In the genomic region with DNA sequence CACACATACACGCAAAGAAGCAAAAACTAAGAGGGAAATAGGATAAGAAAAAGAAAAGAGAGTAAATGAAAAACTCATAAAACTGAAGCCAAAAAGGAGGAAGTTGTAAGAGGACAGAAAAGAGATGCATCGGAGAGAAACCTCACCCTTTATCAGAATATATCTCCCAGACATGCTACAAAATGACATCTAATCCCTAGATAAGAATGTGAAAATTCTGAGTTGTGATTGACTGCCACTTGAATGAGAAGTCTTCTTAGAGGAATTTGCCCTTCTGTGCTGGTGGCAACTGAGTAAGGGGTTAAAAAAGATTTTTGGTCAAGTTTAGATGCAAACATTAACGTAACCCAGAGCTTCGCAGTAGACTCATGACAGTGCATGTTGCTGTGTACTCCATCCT, we compare ENCODE assay signal across 17 mouse cellular contexts.
"Had no signal": no experiment of that assay in that cellular context is flagged by ENCODE, and none has a peak within 500 bp of the region (broad histone marks: within the 10 kb centered on the region; RNA-seq: fewer than 3 reads in every experiment).

No protein-coding gene starts in this region.

- H3K36me3 ChIP-seq: neural tube, embryonic 13.5 days; stomach, embryonic 15.5 days had no signal

- H3K27ac ChIP-seq: neural tube, embryonic 12.5 days; neural tube, embryonic 13.5 days; neural tube, embryonic 15.5 days; stomach, embryonic 15.5 days; stomach, postnatal 0 days had no signal

- H3K9me3 ChIP-seq: neural tube, embryonic 12.5 days; neural tube, embryonic 13.5 days; neural tube, embryonic 15.5 days; stomach, embryonic 15.5 days had no signal

- DNase-seq: retina, postnatal 1 day; right cerebral cortex, adult 18-20 months; right cerebral cortex, postnatal 14 days; right cerebral cortex, postnatal 25 days; right cerebral cortex, postnatal 4 days; spleen, adult 18-20 months; thymus, adult 18-20 months; thymus, adult 2 months; thymus, postnatal 14 days; thymus, postnatal 25 days; thymus, postnatal 36 days; thymus, postnatal 4 days had no signal

- H3K4me3 ChIP-seq: neural tube, embryonic 12.5 days; neural tube, embryonic 13.5 days; neural tube, embryonic 15.5 days; stomach, embryonic 15.5 days had no signal

- H3K4me2 ChIP-seq: neural tube, embryonic 12.5 days; neural tube, embryonic 13.5 days; neural tube, embryonic 15.5 days; stomach, embryonic 15.5 days had no signal

- H3K9ac ChIP-seq: neural tube, embryonic 12.5 days; neural tube, embryonic 13.5 days; neural tube, embryonic 15.5 days; stomach, embryonic 15.5 days had no signal

- H3K27me3 ChIP-seq: neural tube, embryonic 12.5 days; neural tube, embryonic 13.5 days; neural tube, embryonic 15.5 days; stomach, embryonic 15.5 days had no signal

- H3K4me1 ChIP-seq: neural tube, embryonic 12.5 days; neural tube, embryonic 13.5 days; neural tube, embryonic 15.5 days; stomach, embryonic 15.5 days had no signal
